Mouse (Mus musculus) urinary bladder, postnatal 36 days (tissue): ENCODE data around the gene Zfp595.
"Not testable (repeated sequence)": the region's sequence is repeated elsewhere in the genome, so short reads cannot be mapped to it uniquely, and the experiment has no call there.

Experiments
- DNase-seq, 2 experiments: peaks; one replicate each; pipeline ENCODE4 v3.0.0; 2022; ENCODE audit warnings: low spot score in 2 of 2, mixed read lengths in 1 of 2

Zfp595 gene

DNA sequence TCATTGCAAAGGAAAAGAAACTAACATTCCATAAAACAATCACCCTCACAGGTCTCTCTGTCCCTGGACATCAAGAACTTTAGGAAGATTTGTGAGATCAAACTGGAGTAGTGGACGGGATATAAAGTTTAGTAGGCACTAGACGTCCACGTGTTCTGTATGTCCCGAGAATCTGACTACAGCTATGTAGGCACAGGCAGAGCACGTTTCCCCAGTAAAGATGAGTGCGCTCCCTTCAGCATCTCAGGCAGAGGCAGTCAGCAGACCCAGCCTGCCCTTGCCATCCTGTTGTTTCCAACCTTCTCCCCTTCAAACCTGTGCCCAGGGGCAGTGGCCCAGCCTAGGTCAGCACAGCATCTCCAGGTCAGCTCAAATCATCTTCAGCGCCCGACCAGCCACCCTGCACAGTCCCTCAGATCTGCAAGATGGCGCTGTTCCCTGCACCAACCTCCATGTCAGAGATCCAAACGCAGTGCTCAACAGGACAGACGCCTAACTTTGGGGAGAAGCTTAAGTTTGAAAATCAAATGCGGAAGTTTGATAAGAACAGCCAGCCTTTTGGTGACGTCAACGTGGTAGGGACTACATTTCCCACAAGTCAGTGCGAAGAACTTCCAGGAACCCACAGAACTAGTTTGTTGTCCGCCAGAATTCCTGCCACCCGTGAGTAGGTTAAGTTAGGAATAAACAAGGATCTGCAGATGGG, at the start of gene Zfp595:
Gene Zfp595, minus strand, starts transcription at position 552 of the 706 bp plus-strand sequence.
- peak; percentile 84 to 87 for DNase-seq

DNA sequence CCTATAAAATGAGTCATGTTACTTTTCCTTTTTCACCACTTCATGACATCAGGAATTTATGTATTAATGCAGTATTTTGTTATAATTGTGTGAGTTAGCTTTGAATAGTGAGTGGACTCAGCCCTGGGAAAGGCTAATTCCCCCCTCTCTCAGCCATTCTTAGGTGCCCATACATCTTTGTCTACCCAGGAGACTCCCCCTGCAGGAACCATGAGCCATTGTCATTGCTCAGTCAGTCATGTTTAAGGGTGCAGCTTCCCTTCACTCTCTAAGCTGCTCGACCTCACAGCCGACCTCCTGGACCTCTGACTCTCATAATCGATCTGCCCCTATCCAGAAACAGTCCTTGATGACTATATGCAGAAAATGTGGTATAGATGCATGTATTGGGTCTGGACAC, 43.9 kb upstream of the Zfp595 start:
- DNase-seq = not testable (repeated sequence)

DNA sequence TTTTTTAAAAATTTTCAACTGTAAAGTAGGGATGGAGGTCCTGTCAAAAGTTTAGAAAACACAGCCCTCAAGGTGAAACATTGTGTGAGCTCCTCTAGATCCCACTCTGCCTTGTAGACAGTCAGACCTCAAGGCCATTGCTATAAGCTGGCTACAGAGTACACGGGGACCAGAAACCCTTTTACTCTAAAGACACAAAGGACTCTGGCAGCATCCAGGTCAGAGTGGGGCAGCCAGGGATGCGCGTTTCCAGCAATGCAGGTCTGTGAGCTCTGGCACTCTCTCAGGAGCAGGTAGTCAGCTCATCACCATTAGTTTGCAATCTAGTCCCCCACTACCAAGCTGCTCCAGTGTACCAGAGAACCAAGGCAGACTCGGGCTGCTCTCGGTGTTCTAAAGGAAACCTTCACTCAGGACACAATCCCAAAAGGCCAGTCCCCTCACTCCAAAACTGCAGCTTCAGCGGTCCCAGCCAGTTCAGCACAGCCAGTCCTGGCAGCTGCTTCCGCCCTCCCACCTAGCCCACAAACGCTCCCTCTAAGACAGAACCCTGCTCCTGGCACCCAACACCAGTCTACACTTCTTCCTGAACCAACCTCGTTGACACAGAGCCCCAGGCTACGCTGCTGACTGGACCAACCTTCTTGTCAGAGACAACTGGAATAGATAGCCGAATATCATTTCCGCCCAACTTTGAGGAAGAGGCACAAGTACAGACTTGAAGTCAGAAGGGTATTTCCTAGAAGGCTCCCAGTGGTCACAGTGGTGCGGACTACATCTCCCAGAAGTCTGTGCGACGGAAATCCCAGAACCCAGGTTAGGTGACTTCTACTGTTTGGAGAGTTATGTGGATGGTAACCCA, 42.9 kb upstream of the Zfp595 start, which contains the start of the genes Gm28041 and Zfp456:
Gene Gm28041, minus strand, starts transcription at position 684 of the 862 bp plus-strand sequence.
Gene Zfp456, minus strand, starts transcription at position 761 of the 862 bp plus-strand sequence.
- DNase-seq = peak; percentile 71 to 79

DNA sequence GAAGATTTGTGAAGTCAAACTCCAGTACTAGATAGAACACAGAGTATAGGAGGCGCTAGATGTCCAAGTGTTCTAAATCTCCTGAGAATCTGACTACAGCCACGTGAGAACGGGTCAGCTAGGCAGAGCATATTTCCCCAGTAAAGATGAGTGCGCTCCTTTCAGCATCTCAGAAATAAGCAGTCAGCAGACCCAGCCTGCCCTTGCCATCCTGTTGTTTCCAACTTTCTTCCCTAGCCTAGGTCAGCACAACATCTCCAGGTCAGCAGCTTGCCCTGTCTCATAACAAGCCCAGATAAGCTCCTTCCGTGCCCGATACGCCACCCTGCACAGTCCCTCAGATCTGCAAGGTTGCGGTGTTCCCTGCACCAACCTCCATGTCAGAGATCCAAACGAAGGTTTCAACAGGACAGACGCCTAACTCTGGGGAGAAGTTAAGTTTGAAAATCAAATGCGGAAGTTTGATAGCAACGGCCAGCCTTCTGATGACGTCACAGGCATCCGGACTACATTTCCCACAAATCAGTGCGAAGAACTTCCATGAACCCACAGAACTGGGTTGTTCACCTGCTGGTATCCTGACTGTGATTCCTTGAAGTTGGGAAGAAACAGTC, 27.9 kb upstream of the Zfp595 start, which contains the start of the genes Gm28044 and Zfp953:
Gene Gm28044, minus strand, starts transcription at position 406 of the 614 bp plus-strand sequence.
Gene Zfp953, minus strand, starts transcription at position 475 of the 614 bp plus-strand sequence.
- DNase-seq = peak; percentile 92 to 93

DNA sequence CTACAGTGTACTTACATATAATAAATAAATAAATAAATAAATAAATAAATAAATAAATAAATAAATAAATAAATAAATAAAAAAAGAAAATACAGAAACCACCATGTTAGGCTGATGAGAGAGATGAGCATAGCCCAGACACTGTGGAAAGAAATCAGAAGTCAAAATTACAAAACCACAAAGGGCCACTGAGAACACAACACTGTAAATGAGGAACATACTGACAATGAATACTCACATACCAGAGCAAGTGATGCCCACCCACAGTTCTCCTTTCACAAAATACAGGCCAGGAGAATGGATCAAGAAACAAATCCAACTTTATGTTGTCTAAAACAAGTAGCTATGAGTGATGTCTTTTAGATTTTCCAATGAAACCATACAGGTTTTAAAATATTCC, 19.5 kb upstream of the Zfp595 start:
- no peak for DNase-seq

DNA sequence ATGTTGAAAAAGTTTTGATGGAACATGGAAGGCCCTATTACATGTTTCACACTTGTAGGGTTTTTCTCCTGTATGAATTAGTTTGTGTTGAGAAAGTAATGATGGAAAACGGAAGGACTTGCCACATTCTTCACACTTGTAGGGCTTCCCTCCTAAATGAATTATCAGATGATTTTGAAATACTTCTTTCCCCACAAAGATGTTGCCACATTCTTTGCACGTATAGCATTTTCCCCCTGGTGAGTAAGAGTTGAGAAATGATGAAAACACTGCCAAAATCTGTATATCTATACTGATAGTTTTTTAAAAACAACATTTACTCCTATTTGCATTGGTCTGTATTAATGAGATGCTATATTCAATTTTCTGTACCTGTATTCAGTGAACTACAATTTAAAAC, 11.1 kb upstream of the Zfp595 start:
- DNase-seq = no peak

DNA sequence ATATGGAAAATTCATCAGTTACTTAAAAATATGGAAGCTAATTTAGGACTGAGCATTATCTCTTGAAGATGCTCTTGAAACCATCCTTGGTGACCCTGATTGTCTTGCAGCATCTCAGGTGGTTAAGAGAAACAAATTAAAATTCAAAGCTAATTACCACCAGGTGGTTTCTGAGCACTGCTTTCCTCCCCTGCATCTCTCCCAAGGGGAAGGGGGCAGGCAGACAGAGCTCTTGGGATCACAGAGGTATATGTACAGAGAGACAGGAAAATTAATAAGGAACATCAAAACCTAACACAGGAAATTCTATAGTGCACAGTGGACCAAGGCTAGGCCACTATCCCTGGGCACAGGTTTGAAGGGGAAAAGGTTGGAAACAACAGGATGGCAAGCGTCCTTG, 507 bp upstream of the Zfp595 start:
- DNase-seq = no peak

DNA sequence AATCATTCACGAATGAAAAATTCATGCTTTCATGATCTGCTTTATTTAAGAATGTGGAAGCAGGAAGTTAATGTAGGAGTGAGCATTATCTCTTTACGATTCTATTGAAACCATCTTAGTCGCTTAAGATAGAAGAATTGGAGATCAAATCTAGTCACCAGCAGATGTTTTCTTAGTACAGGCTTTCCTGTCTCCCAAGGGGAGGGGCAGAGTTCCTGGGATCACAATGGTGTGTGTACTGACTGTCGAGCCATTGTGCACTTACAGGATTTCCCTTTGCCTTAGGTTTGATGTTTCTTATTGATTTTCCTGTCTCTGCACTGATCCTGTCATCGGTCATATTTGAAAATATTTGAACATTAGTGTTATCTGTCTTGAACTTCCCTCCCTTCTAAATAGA, 25.7 kb downstream of the Zfp595 start:
- no peak for DNase-seq

DNA sequence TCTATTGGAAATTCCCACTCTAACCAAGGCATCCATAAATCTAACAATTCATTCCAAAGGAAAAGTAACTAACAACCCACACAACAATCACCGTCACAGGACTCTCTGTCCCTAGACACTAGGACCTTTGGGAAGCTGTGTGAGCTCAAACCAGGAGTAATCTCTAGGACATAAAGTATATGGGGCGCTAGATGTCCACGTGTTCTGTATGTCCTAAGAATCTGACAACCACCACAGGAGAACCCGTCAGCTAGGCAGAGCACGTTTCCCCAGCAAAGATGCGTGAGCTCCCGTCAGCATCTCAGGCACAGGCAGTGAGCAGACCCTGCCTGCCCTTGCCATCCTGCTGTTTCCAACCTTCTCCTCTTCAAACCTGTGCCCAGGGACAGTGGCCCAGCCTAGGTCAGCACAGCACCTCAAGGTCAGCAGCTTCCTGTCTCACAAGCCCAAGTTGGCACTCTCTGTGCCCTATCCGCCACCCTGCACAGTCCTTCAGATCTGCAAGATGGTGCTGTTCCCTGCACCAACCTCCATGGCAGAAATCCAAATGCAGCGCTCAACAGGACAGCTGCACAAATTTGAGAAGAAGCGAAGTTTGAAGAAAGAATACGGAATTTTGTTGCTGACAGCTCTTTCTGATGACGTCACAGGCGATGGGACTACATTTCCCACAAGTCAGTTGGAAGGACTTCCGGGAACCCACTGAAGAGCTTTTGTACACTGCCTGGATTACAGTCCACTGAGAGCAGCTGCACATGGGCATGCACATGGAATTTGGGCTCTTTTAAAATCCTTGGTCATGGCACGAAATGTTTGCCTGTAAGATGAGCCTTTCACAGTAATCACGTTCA, 26.3 kb downstream of the Zfp595 start, which contains the start of gene Zfp457:
Gene Zfp457, minus strand, starts transcription at position 664 of the 851 bp plus-strand sequence.
- DNase-seq = peak; percentile 86 to 89

DNA sequence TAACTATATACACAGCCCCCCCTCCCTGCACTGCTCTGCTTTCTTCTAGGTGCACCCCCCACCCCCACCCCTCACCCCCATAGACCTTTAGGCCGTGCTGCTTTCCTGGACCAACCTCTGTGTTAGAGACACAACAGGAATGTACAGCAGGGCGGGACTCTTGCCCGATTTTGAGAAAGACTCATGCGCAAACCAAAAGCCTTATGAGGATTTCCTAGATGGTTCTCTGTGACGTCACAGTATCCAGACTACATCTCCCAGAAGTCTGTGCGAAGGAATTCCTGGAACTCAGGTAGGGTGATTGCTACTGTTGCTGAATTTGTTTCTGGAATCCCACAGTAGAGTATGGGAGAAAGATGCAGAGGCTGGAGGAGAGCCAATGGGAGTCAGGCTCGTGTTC, 54.1 kb downstream of the Zfp595 start, which contains the start of gene Zfp458:
Gene Zfp458, minus strand, starts transcription at position 153 of the 400 bp plus-strand sequence.
- no peak for DNase-seq

DNA sequence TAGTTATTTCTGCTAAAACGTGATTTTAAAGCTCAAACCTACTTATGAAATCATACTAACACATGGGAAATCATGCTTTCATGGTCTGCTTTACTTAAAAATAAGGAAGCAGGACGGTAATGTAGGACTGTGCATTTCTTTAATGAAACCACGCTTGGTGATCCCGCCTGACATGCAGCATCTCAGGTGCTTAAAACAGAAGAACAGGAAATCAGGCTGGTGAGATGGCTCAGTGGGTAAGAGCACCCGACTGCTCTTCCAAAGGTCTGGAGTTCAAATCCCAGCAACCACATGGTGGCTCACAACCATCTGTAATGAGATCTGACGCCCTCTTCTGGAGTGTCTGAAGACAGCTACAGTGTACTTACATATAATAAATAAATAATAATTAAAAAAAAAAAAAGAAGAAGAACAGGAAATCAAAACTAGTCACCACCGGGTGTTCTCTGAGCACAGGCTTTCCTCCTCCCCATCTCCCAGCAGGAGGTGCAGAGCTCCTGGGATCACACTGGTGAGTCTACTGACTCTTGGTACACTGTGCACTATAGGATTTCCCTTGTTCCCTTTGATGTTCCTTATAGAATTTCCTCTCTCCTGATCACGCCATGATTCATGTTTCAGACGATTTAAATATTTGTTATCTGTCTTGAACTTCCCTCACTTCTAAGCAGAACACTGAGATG, 62.8 kb downstream of the Zfp595 start:
- not testable (repeated sequence) for DNase-seq

DNA sequence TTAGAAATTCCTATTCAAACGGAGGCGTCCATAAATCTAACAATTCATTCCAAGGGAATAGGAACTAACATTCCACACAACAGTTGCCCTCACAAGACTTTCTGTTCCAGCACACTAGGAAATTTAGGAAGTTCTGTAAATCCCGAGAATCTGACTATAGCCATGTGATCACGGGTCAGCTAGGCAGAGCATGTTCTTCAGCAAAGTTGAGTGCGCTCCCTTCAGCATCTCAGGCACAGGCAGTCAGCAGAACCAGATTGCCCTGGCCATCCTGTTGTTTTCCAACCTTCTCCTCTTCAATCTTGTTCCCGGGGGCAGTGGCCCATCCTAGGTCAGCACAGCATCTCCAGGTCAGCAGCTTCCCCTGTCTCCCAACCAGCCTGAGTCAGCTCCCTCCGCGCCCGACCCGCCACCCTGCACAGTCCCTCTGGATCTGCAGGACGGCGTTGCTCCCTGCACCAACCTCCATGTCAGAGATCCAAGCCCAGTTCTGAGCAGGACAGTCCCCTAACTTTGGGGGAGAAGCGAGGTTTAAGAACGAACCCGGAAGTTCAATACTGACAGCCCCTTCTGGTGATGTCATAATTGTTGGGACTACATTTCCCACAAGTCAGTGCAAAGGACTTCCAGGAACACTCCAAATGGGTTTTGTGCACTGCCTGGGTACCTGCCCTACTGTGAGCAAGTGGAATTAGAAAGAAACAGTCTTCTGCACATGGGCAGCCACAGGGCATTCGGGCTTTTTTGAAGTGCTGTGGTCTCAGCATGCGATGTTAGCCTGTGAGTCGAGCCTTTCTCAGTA, 63.6 kb downstream of the Zfp595 start:
- peak; percentile 62 to 71 for DNase-seq
